Mouse (Mus musculus) lung, adult 18-20 months (tissue): Measurements from ENCODE around the gene Ndufaf3.

Experiments used
- DNase-seq, 2 experiments: peaks; one replicate each; pipeline ENCODE4 v3.0.0; 2022; ENCODE audit warnings: mixed read lengths in 2 of 2

The Ndufaf3 gene

DNA sequence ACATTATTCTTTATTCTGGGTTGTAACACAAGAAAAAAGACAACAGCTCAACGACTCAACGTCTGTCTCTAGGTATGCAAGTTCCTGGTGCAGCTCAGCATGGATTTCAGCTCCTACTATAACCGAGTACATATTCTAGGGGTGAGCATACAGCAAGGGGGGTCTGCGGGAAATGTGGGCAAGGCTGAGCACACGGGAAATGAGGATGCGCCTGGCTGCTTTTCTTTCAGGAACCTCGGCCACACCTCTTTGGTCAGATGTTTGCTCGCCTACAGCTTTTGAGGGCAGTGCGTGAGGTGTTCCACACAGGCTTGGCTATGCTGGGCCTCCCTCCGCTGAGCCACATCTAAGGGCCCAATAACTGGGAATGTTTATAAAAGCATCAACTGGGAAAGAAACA, 5.1 kb upstream of the Ndufaf3 start:
- no peak for DNase-seq

DNA sequence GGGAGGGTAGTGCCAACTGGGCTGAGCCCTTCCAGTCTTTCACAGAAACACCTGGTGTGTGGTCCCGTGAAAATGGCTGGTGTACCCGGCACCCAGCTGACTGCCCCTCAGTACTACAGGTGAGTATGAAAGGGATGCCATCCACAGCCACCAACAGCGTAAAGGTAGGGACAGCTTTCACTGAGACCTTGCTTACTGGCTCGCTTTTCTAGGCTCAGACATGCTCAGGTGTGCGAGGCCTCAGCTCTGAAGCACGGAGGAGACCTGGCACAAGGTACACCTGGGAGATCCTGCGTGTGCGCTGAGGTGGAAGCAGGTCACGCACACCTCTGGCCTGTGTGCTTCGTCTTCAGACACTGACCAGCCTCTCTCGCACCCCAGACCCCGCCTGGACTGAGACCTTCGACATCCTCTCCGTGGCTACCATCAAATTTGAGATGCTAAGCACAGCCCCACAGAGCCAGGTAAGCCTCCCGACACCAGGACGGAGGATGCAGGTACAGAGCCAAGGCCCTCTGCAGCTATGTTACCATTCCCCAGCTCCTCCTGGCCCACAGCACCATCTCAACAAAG, 4.3 kb upstream of the Ndufaf3 start:
- DNase-seq: no peak

DNA sequence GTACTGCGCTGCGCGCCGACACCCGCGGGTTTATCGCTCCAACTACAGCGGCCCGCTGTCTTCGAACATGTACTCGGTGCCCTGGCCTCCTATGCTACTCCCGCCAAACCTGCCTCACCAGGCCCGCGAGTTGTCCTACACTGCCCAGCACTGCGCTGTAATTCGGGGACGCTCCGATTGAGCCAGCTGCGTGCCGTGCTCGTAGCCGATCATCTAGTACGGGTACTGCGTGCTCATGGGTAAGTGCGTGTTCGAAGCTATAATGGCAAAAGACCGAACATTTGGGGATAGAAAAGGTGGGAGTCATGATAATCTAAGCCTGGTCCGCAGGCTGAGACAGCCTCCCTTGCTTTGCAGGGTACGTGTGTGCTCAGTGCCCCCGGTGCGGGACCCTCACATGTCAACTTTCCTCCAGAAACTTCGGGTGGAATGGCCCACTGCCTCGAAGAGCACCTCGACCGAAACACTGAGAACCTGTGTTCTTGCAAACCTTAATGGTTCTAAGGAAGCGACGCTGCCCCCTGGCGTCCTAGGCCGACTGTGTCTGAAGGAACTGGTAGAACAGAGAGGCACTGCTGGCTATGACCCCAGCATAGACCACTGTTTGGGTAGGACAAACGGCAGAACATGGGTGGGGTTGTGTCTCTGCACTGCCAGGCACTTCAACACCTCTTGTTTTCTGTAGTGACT, 3.1 kb upstream of the Ndufaf3 start:
- DNase-seq: peak; percentile 82 to 85

DNA sequence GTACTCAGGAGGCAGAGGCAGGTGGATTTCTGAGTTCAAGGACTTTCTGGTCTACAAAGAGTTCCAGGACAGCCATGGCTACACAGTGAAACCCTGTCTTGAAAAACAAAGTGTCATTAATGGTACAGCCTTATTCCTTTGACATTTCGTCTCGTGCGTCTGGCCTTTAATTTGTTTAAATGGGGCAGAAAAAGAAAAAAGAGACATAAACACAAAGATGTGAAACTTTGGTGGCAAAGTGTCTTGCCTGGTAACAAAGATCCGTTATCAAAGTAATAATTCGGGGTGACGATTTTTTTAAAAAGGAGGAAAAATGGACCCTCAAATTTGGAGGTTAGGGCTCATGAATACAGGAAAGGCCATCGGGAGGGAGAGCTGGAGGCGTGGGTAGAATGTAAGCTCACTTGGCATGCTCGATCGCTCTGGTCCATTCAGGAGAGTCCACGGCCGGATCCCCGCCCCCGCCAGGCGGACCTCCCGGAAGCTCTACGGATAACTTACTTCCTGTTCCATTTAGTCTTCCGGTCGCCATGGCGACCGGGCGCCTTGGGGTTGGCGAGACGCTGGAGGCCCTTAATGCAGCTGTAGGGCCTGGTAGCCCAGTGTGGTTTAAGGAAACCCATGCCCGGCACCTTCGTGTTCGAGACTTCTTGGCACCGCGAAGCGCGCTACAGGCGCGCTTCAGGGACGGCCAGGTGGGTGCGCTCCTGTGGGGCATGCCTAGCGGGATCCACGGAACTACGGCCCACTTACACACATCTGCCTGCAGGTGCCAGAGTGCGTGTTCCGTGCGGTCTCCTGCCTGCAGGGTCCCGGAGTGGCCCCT, 2.4 kb upstream of the Ndufaf3 start, which contains the start of gene Dalrd3:
Dalrd3 (plus strand) TSS at position 506 of the 826 bp plus-strand sequence.
- peak; percentile 94 to 96 for DNase-seq

DNA sequence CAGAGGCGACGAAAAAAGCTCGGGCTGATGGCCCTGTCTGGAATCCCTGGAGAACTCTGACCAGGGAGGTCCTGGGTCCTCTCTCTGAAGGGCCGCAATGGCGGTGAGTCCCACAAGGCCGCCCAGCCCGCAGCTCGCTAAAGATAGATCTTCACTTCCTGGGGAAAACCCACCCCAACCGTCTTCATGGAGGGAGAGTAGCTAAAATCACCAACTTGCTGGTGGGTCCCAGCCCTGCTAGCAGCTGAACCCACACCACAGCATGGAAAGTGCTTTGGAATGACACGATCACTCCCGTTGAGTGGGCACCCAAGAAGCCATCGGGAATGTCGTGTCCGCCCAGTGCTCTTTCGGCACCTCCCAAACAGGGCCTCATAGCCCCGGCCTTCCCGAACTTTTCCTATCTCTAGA, 1.3 kb upstream of the Ndufaf3 start:
- DNase-seq: no peak

DNA sequence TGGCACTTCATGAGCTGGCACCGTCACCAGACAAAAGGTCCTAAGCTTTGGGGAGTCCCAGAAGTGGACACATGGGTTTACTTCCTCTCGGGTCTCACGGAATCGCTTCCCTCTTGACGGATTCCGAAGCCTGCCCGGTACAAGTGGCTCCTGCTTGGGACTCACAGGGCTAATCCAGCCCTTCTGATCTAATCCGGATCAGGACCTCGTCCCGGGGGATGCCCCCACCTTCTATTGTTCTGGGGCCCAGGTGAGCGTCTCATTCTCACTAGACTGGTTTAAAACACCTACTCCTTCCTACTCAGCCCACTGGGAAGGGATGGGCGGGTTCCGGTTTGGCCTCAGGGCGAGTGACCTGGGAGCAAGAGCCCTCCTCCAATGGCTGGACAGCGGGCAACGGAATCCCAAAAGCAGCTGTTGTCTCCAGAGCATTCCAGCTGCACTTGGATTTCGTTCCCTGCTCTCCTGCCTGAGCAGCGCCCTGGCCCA, 741 bp upstream of the Ndufaf3 start:
- DNase-seq: peak; percentile 47 to 58

DNA sequence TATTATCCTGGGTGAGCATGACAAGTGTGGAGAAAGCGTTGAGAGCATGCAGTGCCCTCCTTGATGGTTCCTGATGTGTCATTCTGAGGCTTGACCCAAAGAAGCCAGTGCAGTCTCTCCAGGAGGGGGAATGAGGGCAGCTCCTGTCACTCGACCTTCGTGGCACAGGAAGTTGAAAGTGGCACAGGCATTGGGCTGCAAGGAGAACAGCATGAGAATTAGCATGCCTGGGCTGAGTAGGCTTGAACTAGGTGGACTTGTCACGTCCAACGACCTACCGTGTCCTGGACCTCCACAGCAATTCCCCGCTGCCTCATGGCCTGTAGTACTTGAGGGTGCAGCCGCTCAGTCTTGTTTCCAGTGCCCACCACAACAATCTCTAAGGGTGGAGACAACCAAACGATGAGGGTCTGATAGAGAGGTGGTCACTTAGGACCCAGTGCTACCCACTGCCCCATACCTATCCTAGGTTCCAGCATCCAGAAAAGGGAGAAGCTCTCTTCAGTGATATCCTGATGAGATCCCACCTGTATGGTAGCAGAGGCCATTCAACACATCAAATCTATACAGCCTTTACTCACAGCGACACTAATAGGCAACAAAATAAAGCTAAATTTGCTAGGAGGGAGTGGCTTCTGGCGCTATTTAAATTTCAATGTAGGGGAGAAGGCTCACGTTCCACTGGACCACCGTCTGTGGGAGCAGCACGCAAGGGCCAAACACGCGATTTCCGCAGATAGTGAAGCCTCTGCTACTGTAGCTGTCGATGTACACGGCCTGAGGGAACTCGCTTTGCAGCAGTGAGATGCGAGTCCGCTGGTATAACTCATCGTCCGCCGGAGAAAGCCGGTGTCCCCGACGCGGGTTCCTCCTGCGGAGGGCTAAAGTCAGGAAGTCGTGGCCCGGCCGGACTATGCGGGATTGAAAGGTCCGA, 1.1 kb downstream of the Ndufaf3 start:
- no peak for DNase-seq

DNA sequence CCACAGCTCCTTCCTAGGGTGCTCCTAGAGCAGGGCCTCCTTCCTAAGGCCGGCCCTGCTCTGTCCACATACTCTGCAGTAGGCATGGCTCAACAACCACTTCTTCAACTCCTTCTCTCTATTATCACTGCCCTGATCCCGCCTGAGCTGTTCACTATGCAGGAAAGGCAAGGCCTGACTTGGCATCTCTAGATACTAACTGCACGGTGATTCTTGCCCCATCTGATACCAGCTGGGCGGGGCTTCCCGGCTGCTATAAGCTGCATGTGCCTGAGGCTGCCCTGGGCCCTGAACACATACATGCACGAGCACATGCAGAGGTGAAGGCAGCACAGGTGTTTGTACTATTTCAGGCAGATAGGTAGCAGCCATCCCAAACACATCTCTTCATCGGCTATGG, 3.1 kb downstream of the Ndufaf3 start:
- DNase-seq: no peak

DNA sequence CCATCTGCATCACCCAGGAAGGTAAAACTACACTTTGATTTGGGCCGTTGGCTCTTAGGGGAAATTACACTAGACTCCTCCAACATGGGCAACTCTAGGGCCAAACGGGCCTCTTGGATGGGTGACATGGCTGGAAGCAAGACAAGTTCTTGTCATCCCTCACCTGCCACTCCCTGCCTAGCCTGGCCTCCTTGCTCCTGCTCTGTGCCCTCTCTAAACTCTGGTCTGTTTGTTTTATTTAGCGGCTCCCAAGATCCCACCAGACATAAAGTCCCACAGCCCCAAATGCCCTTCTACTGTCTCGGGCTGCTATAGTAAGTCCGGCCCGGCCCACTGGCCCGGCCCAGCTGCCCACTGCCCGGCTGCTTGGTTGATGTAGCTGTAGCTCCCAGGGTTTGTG, 3.6 kb downstream of the Ndufaf3 start:
- DNase-seq: no peak

DNA sequence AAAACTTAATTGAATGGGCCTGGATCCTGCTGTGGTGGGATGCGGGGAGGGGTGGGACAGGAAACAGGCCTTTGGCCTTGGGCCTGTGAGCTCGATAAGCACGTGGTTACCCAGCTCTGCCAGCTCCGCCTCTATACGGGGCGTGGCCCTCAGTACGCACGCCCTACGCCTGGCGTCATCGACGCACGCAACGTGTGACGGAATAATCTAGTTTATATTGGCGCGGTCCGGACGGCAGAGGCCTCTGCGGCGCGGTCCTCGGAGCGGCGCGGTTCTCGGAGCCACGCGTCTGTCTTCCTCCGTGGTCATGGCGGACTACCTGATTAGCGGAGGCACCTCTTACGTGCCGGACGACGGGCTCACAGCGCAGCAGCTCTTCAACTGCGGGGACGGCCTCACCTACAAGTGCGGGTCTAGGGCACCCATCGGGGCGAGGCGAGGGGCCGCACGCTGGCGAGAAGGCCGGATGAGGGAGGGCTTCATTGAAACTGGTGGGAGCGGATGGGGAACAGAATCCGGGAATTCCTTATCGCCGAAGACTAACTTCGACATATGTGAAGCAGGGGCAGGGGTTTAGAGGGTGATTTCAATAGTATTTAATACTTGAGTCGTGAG, 6.9 kb downstream of the Ndufaf3 start, which contains the start of gene Impdh2:
Impdh2 (plus strand) TSS at position 60 of the 615 bp plus-strand sequence.
- peak; percentile 95 to 97 for DNase-seq

DNA sequence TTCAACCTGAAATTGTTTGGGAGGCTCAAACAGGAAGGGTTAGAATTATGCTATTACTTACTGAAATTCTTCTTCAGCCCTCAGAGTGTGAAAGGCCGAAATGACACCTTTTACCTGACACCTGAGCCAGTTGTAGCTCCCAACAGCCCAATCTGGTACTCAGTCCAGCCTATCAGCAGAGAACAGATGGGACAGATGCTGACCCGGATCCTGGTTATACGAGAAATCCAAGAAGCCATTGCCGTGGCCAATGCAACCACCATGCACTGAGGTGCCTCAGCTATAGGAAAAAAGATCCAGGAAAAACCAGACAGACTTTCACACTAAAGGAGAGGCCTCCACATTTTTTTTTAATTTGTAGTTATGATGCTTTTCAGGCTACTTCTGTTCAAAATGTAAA, 8.1 kb downstream of the Ndufaf3 start:
- DNase-seq: no peak

DNA sequence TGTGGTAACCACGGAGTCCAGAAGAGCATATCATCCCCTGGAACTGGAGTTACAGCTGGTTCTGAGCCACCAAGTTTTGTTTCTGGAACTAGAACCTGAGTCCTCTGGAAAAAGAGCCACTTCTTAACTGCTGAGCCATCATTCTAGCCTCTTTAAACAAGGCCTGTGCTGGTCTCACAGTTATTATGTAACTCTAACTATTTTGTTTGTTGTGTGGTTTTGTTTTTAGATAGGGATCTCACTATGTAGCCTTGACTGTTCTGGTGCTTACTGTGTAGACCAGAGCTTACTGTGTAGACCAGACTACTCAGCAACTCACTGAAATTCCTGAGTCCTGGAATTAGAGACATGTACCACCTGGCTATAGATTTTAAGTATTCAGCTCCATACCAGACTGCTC, 20.4 kb downstream of the Ndufaf3 start:
- no peak for DNase-seq

DNA sequence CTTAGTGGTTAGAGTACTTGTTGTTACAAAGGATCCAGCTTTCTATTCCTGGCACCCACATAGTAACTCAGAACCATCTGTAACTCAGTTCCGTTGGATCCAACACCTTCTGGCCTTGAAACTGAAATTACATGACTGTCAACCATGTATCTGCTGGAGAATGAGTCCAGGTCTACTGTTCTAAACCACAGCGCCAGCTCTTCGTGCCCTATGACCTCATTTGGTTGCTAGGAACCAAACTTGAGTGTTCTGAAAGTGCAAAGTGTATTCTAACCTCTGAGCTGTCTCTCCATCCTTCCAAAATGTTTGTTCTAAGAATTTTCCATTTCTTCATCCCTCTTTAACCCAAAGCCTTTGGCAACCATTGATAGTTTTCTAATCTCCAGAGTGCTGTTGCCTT, 21.2 kb downstream of the Ndufaf3 start:
- no peak for DNase-seq

DNA sequence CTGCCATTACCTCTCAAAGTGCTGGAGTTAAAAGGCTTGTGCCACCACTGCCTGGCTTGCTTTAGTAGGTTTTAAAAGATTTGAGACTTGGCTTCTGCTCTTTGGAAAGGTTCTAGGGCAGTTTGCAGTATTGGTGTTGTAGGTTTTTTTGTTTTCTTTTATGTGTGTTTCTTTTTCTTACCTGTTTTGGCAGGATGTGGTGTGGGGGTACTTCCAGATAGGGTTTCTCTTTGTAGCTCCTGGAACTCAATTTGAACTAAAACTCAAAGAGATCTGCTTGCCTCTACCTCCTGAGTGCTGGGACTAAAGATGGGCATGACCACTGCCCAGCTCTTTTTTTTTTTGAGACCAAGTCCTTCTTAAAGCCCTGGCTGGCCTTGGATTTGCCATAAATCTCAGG, 26.4 kb downstream of the Ndufaf3 start:
- DNase-seq: no peak

DNA sequence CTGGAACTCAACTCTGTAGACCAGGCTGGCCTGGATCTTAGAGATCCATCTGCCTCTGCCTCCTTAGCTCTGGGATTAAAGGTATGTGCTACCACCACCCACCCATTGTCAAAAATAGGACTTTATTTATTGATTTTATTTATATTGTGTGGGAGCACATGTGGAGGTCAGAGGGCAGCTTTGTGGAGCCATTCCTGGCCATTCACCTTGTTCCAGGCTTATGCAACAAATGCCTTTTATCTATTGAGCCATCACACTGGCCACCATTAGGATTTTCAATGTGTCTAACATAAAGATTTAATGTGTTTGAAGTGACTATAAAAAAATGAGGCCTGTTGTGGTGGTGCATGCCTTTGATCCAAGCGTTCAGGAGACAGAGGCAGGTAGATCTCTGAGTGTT, 35.7 kb downstream of the Ndufaf3 start:
- DNase-seq: no peak

DNA sequence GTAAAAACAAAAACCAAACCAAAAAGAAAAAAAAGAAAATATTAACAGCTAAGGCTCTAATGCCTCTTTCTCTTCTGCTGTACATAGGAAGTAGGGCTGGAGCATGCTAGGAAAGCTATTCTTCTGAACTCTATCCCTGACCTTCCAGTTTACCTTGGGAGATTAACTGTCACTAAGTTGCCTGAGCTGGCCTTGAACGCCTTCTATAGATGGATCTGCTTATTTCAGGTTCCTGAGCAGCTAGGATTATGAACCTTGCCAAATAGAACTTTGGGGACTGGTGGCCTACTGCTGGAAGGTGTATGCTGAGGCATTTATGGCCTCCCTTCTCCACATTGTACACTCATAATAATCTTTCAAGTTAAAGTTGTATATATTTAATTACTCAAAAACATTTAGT, 36.3 kb downstream of the Ndufaf3 start:
- DNase-seq: no peak

DNA sequence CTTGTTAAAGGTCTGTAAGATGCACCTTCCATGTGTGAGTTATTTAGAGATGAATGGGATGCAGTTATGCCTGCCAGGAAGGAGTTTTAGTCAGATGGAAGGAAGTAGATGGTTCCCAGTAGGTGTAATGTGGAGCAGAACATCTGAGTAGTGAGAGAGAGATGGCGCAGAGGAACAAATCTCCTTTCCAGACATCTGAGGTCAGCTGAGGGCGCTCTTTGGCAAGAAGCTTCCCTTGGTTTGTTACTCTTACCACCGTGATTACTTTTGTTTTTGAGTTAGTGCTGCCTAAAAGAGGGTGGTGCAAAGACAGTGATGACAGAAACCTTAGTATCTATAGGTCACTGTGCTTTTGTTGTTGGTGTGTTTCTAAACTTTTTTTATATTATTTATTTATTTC, 41.8 kb downstream of the Ndufaf3 start:
- DNase-seq: no peak

DNA sequence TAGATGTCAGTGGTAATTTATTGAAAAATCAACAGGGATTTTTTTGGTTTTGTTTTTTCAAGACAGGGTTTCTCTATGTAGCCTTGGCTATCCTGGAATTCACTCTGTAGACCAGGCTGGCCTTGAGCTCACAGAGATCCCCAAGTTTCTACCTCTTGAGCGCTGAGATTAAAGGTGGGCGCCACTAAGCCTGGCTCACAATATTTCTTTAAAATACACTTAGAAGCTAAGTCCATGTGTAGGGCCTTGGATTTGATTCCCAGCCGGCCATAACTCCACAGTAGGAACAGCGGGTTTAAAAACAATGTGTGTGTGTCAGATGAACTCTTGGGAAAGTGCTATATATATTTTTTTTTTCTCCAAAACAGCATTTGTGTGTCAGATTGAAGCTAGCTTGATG, 43.9 kb downstream of the Ndufaf3 start:
- no peak for DNase-seq

DNA sequence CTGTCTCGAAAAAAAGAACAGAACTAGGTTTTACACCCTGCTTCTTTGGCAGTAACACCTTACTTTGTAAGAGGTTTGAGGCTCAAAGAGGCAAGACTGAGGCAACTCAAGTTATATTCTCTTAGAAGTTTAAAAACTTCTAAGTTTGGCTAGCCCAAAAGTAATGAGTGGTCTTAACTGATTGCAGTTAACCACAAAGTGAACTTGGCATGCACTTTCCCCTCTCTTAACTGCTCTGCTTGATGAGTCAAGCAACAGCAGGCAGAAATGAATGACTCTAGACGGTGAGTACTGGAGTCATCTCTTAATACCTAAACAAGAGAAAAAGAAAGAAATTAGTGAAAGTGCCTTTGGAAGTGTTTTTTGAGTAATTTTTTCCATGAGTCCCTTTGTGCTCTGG, 45.6 kb downstream of the Ndufaf3 start:
- no peak for DNase-seq

DNA sequence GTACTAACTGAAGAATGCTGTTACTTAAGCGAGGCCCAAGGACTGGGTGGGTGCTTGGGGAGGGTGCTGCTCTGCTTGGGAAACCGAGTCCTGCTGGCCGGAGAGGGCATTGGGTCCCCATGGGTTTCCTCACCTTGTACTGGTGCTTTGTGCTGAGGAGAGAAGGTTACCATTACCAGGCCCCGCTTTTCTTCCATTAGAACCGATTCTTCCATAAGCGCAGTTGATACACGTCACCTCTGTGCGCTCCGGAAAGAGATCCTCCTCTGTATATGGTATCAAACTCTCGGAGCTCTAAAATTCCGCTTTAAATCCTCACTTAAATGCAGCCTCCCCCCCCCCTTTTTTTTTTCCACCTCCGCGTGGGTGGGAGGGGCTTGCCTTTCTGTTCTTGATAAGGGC, 49.3 kb downstream of the Ndufaf3 start:
- no peak for DNase-seq

DNA sequence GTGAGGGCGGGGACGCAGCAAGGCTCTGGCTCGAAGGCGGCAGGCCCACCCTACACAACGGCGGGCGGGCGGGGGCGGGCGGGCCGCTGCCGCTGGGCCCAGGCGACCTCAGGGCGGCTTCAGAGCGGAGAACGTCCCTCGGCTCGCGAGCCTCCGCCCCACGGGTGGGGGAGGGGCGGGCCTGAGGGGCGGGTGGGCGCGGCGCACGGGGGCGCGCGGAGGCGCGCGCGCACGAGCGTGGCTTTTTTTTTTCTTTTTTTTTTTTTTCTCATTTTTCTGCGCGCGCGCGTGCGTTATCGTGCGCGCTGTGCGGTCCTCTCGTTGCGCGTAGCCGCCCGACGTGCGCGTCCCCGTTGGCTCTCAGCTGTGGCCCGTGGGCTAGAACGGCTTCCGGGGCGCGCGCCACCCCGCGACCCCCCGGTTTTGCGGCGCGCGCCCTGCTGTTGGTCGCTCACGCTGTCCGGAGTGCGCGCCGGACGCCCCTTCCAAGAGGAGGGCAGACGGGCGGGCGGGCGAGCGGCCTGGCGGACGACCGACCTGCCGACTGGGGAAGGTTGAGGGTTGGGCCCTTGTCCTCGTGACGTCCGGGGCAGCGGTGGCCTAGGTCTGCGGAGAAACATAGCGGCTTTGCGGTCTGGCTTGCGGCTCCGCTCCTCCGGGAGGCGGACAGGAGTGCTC, 49.8 kb downstream of the Ndufaf3 start:
- DNase-seq: peak; percentile 72 to 78
